Mouse (Mus musculus) c-Kit-positive CD71-positive TER-119-negative erythroid progenitor cells, embryonic 14.5 days (primary cell): ENCODE results near the gene Eno3.

Source experiments
- DNase-seq: peaks from one replicate; pipeline ENCODE4 v3.0.0-alpha.2; 2013; ENCODE audit warnings: low read depth

Gene Eno3

GRCm38 (mm10) chr11:70681897-70682581 is 25.0 kb downstream of the Eno3 start:
- no peak for DNase-seq

GRCm38 (mm10) chr11:70683640-70684039 is 26.6 kb downstream of the Eno3 start:
- DNase-seq = no peak

GRCm38 (mm10) chr11:70686901-70687566 is 30.0 kb downstream of the Eno3 start:
- DNase-seq = no peak

GRCm38 (mm10) chr11:70687601-70688199 is 30.7 kb downstream of the Eno3 start, which contains the start of gene Camta2:
Gene Camta2 (minus strand): TSS chr11:70688105.
- no peak for DNase-seq

GRCm38 (mm10) chr11:70688372-70688771 is 31.4 kb downstream of the Eno3 start:
- no peak for DNase-seq

- no peak for DNase-seq
Observed at GRCm38 (mm10) chr11:70689578-70689977, 32.6 kb downstream of the Eno3 start.

GRCm38 (mm10) chr11:70693504-70693903 is 36.5 kb downstream of the Eno3 start:
- no peak for DNase-seq

GRCm38 (mm10) chr11:70697376-70697775 is 40.4 kb downstream of the Eno3 start:
- no peak for DNase-seq

GRCm38 (mm10) chr11:70699051-70699450 is 42.0 kb downstream of the Eno3 start:
- DNase-seq = no peak

GRCm38 (mm10) chr11:70699722-70700556 is 42.9 kb downstream of the Eno3 start, which contains the start of the genes Inca1 and Kif1c:
Gene Inca1 (minus strand): TSS chr11:70700155.
Gene Kif1c (plus strand): TSS chr11:70700548.
- peak; percentile 80 for DNase-seq

- no peak for DNase-seq
Observed at GRCm38 (mm10) chr11:70700613-70701012, 43.6 kb downstream of the Eno3 start.

GRCm38 (mm10) chr11:70701221-70701955 is 44.4 kb downstream of the Eno3 start:
- no peak for DNase-seq

GRCm38 (mm10) chr11:70701984-70702733 is 45.2 kb downstream of the Eno3 start:
- DNase-seq = no peak

- DNase-seq = no peak
Observed at GRCm38 (mm10) chr11:70702781-70703180, 45.8 kb downstream of the Eno3 start.

- no peak for DNase-seq
Observed at GRCm38 (mm10) chr11:70706127-70706526, 49.1 kb downstream of the Eno3 start.

- DNase-seq = no peak
Observed at GRCm38 (mm10) chr11:70711026-70711425, 54.0 kb downstream of the Eno3 start.
